Mouse (Mus musculus) midbrain, embryonic 14.5 days (tissue): ENCODE data around the gene Gm7544. TPM values are rescaled to one million over a fixed set of nuclear protein-coding genes. Genes with fewer than 3 reads are reported as not detected.
"Not testable (repeated sequence)": the region's sequence is repeated elsewhere in the genome, so short reads cannot be mapped to it uniquely, and the experiment has no call there.

Source experiments
- ATAC-seq: fragments of 200-750 bp; cut with Nextera tagmentation; 2 replicates; pipeline ENCODE4 v1.8.0; 2017; ENCODE audit warnings: moderate number of reproducible peaks, moderate library complexity; ENCODE audit not compliant: low FRiP score, low TSS enrichment
- DNase-seq: peaks from one replicate; pipeline ENCODE4 v3.0.0-alpha.2; 2015
- H3K27ac ChIP-seq: fragments of 300-500 bp; sonication (generic); replicated peaks from 2 replicates; pipeline ENCODE4 v1.5.1; 2014; ENCODE audit warnings: mild to moderate bottlenecking, low read depth, low read length, moderate library complexity
- H3K27me3 ChIP-seq: fragments of 300-500 bp; sonication (generic); 2 replicates; pipeline ENCODE4 v1.6.1; 2014; ENCODE audit warnings: low read length, control low read depth, mixed read lengths; ENCODE audit not compliant: control insufficient read depth, insufficient read depth
- H3K36me3 ChIP-seq: fragments of 300-500 bp; sonication (generic); 2 replicates; pipeline ENCODE4 v1.6.1; 2014; ENCODE audit warnings: low read length, control low read depth; ENCODE audit not compliant: control insufficient read depth, insufficient read depth
- H3K4me1 ChIP-seq: fragments of 300-500 bp; sonication (generic); 2 replicates; pipeline ENCODE4 v1.6.1; 2014; ENCODE audit warnings: mild to moderate bottlenecking, antibody characterized with exemption, low read length, control low read depth; ENCODE audit not compliant: control insufficient read depth, insufficient read depth
- H3K4me2 ChIP-seq: fragments of 300-500 bp; sonication (generic); 2 replicates; pipeline ENCODE4 v1.6.1; 2014; ENCODE audit warnings: mild to moderate bottlenecking, low read length, moderate library complexity
- H3K4me3 ChIP-seq: fragments of 300-500 bp; sonication (generic); replicated peaks from 2 replicates; pipeline ENCODE4 v1.5.1; 2014; ENCODE audit warnings: low read depth, low read length
- H3K9ac ChIP-seq: fragments of 300-500 bp; sonication (generic); replicated peaks from 2 replicates; pipeline ENCODE4 v1.6.1; 2014; ENCODE audit warnings: mild to moderate bottlenecking, low read length, moderate library complexity
- H3K9me3 ChIP-seq: fragments of 300-500 bp; sonication (generic); 2 replicates; pipeline ENCODE4 v1.6.1; 2016; ENCODE audit warnings: low read length, control low read depth, mixed read lengths; ENCODE audit not compliant: control insufficient read depth
- WGBS: fragments of 180-500 bp; shearing (Covaris S2); extraction: QIAGEN DNeasy Blood & Tissue Kit; methylation state at CpG from one replicate; pipeline ENCODE4 v1.1.7; 2014; 5-methylcytosine and 5-hydroxymethylcytosine counted together
- polyA plus RNA-seq: library from polyadenylated mRNA; unstranded; fragments of >200 nt; fragmentation: Nextera tagmentation; extraction: Ambion mirVana; gene quantifications from 2 replicates; pipeline ENCODE4 v1.2.1, GENCODE M21; 2014

Gene Gm7544
- not detected in 2 replicates for polyA plus RNA-seq

- H3K4me2 ChIP-seq, DNase-seq, H3K9me3 ChIP-seq, H3K4me3 ChIP-seq, H3K27ac ChIP-seq, ATAC-seq, H3K9ac ChIP-seq, H3K27me3 ChIP-seq, H3K4me1 ChIP-seq, H3K36me3 ChIP-seq: not testable (repeated sequence)
Measured at GRCm38 (mm10) chr1:82955913-82956312, at the start of gene Gm7544. Gm7544 (minus strand) TSS chr1:82956013.

- not testable (repeated sequence) for DNase-seq, H3K4me3 ChIP-seq, ATAC-seq, H3K9ac ChIP-seq, H3K4me2 ChIP-seq, H3K36me3 ChIP-seq, H3K27me3 ChIP-seq, H3K9me3 ChIP-seq, H3K4me1 ChIP-seq, H3K27ac ChIP-seq
- 93% methylated on average over 7 of the region's 9 CpGs for WGBS
Measured at GRCm38 (mm10) chr1:83000306-83000705, 44.5 kb upstream of the Gm7544 start, which contains the start of gene Gm47959. Gm47959 (plus strand) TSS chr1:83000548.

GRCm38 (mm10) chr1:82993947-82994346 lies 38.1 kb upstream of the Gm7544 start:
- DNase-seq: no peak
- no peak overlapping the region for H3K9ac ChIP-seq
- H3K4me1 ChIP-seq: no peaks in the 10 kb centered on the region
- H3K27me3 ChIP-seq: no peaks in the 10 kb centered on the region
- WGBS: 86% methylated on average over 3 of the region's 3 CpGs
- no peak overlapping the region for H3K27ac ChIP-seq
- no peaks in the 10 kb centered on the region for H3K9me3 ChIP-seq
- no peak overlapping the region for H3K4me2 ChIP-seq
- no peak for ATAC-seq
- no peaks in the 10 kb centered on the region for H3K36me3 ChIP-seq
- H3K4me3 ChIP-seq: no peak overlapping the region

GRCm38 (mm10) chr1:82992093-82992492 lies 36.3 kb upstream of the Gm7544 start:
- 89% methylated on average over 6 of the region's 6 CpGs for WGBS
- H3K27ac ChIP-seq: no peak overlapping the region
- no peaks in the 10 kb centered on the region for H3K27me3 ChIP-seq
- H3K4me1 ChIP-seq: no peaks in the 10 kb centered on the region
- ATAC-seq: no peak
- no peak overlapping the region for H3K4me2 ChIP-seq
- no peak overlapping the region for H3K4me3 ChIP-seq
- H3K9ac ChIP-seq: no peak overlapping the region
- DNase-seq: no peak
- no peaks in the 10 kb centered on the region for H3K36me3 ChIP-seq
- no peaks in the 10 kb centered on the region for H3K9me3 ChIP-seq

GRCm38 (mm10) chr1:82991596-82991995 lies 35.8 kb upstream of the Gm7544 start:
- no peak overlapping the region for H3K9ac ChIP-seq
- H3K4me3 ChIP-seq: no peak overlapping the region
- no peaks in the 10 kb centered on the region for H3K4me1 ChIP-seq
- H3K36me3 ChIP-seq: no peaks in the 10 kb centered on the region
- no peak overlapping the region for H3K4me2 ChIP-seq
- ATAC-seq (no peak), DNase-seq (no peak)
- 84% methylated on average over 3 of the region's 3 CpGs for WGBS
- no peak overlapping the region for H3K27ac ChIP-seq
- no peaks in the 10 kb centered on the region for H3K9me3 ChIP-seq
- H3K27me3 ChIP-seq: no peaks in the 10 kb centered on the region

GRCm38 (mm10) chr1:82991062-82991461 lies 35.2 kb upstream of the Gm7544 start:
- no peak overlapping the region for H3K4me2 ChIP-seq
- no peaks in the 10 kb centered on the region for H3K4me1 ChIP-seq
- no peaks in the 10 kb centered on the region for H3K27me3 ChIP-seq
- H3K9me3 ChIP-seq: no peaks in the 10 kb centered on the region
- 73% methylated on average over 4 of the region's 4 CpGs for WGBS
- H3K9ac ChIP-seq: no peak overlapping the region
- no peak overlapping the region for H3K27ac ChIP-seq
- H3K36me3 ChIP-seq: no peaks in the 10 kb centered on the region
- DNase-seq: no peak
- no peak for ATAC-seq
- no peak overlapping the region for H3K4me3 ChIP-seq

GRCm38 (mm10) chr1:82987530-82988198 lies 31.9 kb upstream of the Gm7544 start:
- no peak overlapping the region for H3K9ac ChIP-seq
- ATAC-seq (no peak), DNase-seq (peak; percentile 89)
- H3K4me3 ChIP-seq: no peak overlapping the region
- H3K27ac ChIP-seq: no peak overlapping the region
- no peaks in the 10 kb centered on the region for H3K4me1 ChIP-seq
- H3K36me3 ChIP-seq: no peaks in the 10 kb centered on the region
- H3K4me2 ChIP-seq: no peak overlapping the region
- no peaks in the 10 kb centered on the region for H3K27me3 ChIP-seq
- 36% methylated on average over 4 of the region's 4 CpGs for WGBS
- no peaks in the 10 kb centered on the region for H3K9me3 ChIP-seq

- no peak for ATAC-seq
Measured at GRCm38 (mm10) chr1:82986738-82987137, 30.9 kb upstream of the Gm7544 start.

GRCm38 (mm10) chr1:82977840-82978239 lies 22.0 kb upstream of the Gm7544 start:
- Histone ChIP-seq H3K9me3 (no peaks in the 10 kb centered on the region), H3K4me2 (no peak overlapping the region), H3K9ac (no peak overlapping the region), H3K4me1 (no peaks in the 10 kb centered on the region), H3K27me3 (no peaks in the 10 kb centered on the region), H3K27ac (no peak overlapping the region), H3K4me3 (no peak overlapping the region), H3K36me3 (no peaks in the 10 kb centered on the region)
- ATAC-seq: no peak
- DNase-seq: no peak

More at GRCm38 (mm10) chr1:82986738-82987137, 30.9 kb upstream of the Gm7544 start:
- H3K9me3 ChIP-seq: no peaks in the 10 kb centered on the region
- H3K4me1 ChIP-seq: no peaks in the 10 kb centered on the region
- no peak for DNase-seq
- no peak overlapping the region for H3K9ac ChIP-seq
- H3K36me3 ChIP-seq: no peaks in the 10 kb centered on the region
- no peak overlapping the region for H3K27ac ChIP-seq
- H3K4me3 ChIP-seq: no peak overlapping the region
- H3K27me3 ChIP-seq: no peaks in the 10 kb centered on the region
- WGBS: 94% methylated on average over 6 of the region's 6 CpGs
- H3K4me2 ChIP-seq: no peak overlapping the region
